Mouse (Mus musculus) heart, postnatal 36 days (tissue): ENCODE data around the gene Tsen54. TPM values are rescaled to one million over a fixed set of nuclear protein-coding genes. Genes with fewer than 3 reads are reported as not detected.

ENCODE experiments used
- DNase-seq, 2 experiments: peaks; one replicate each; pipeline ENCODE4 v3.0.0; 2021 to 2022
- intact Hi-C: fragments of 180-260 bp; cut with DNase I; formaldehyde crosslinking; loops from one replicate; pipeline ENCODE4 v1.15.1; 2025
- total RNA-seq, 2 experiments: library from RNA; stranded (reverse); gene quantifications; 2 replicates each; pipeline ENCODE4 v1.2.3; 2021

Gene Tsen54
- total RNA-seq, 2 experiments from 2014 or later: 8.7 to 9.7 TPM

DNA sequence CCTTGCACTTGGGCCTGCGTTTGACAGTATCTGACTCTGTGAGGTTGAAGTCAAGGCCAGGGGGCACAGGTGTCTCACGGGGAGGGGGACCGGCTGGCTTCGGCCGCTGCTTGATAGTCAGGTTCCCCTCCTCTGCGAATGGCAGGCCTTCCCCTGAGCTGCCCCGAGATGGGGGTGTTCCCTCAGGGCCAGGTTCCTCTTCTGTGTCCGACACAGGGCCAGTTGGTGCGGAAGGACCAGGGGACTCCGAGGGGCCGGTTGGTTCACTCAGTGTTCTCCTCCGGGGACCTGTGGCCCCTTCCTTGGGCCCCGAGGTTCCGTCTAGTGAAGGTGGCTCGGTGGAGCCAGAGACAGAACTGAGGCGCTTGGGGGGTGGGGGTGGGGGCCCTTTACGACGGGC is 13.5 kb upstream of the Tsen54 start:
- DNase-seq: no peak
- intact Hi-C loops: no loop called here

DNA sequence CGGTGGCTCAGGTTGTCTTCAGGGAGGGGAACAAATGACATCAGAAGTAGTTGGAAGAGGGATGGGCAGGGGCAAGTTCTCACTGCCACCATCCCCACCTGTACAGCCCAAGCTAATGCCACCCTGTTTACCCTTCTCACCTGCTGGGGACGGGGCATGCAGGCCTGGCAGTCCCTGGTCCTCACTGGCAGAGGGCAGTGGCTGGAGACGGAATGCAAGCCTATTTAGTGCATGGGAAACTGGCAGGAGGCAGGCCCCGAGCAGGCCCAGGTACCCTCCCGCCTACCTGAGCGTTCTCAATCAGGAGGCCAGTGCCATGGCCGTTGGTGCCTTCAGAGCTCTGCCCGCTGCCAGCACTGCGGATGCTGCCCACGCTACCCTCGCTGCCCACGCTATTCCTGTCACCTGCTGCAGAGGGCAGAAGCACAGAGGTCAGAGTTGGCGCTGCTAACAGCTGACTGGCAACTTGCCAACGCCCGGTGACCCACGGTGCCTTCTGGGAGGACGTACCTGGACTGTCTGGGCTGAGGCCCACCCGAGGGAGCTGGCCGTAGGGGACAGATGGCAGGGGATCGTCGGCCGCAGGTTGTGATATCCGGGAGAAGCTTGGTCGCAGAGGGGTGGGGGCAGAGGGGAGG is 11.3 kb upstream of the Tsen54 start:
- DNase-seq: no peak
- intact Hi-C loops: no loop called here

- no peak for DNase-seq
- intact Hi-C loops: no loop called here
Observed at GRCm38 (mm10) chr11:115805005-115805404, 9.5 kb upstream of the Tsen54 start.

DNA sequence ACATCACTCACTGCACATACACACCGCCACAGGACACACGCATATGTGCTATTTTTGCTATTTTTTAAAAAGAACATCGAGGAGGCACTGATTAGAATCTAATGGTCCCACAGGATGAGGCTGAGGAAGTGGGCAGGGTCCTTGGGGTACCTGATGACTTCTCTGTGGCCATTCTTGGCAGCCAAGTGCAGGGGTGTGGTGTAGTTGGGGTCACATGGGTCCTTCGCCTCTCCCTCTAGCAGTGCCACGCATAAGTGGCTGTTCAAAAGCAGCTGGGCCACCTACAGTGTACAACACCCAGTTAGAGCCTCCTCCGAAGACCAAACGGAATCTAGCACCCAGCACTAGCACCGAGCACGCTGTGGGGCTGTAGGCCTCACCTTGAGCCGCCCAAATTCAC is 8.4 kb upstream of the Tsen54 start:
- intact Hi-C loops: no loop called here
- no peak for DNase-seq

GRCm38 (mm10) chr11:115807306-115807705 is 7.2 kb upstream of the Tsen54 start:
- no peak for DNase-seq
- intact Hi-C loops: no loop called here

DNA sequence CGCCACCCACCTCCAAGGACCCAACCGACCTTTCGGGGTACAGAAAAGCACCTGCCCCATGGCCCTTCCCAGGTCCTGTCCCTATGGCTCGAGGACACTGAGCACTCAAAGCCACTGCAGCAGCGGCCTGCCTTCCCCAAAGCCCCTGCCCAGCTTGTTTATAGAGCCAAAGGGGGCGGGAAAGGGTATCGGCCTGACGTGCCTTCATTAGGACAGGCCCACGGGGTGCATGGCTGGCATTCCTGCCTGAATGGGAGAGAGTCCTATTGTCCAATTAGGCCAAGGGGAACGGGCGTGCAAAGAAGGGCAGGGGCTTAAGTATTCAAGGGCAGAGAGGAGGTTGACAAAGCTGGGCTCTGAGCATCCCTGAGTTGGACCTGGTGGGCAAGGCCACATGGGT is 6.6 kb upstream of the Tsen54 start:
- no peak for DNase-seq
- intact Hi-C loops: no loop called here

DNA sequence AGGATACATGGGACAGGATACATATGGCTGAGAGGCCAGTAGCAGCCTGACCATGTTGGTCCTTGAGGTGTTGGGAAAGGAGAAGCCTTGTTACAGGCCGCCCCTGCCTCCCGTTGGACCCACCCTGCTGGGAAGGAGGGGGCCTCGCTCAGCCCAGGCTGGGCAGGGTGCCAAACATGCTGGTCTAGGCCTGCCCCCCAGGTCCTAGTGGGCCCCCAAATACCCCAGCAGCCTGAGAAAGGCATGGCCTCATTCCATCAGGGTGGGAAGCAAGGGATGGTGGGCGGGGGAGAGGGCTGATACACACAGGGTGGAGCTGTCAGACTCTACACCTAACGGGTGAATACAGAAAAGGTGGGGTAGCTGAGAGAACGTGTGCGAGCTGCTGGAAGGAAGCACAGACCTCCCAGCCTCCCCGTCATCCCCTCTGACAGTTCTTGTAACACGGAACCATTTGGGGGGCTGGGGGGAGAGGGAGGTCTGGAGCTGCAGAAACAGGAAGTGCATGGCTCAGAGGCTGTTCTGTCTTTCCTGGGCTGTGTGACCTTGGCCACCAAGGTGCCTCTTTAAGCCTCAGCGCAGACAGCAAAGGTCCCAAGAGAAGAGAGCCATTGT is 5.7 kb upstream of the Tsen54 start:
- intact Hi-C loops: loop anchor here (1.0 kb wide), 1 partner anchor 30 kb away; no protein-coding TSS in a partner anchor
- DNase-seq: peak; percentile 53 to 73

DNA sequence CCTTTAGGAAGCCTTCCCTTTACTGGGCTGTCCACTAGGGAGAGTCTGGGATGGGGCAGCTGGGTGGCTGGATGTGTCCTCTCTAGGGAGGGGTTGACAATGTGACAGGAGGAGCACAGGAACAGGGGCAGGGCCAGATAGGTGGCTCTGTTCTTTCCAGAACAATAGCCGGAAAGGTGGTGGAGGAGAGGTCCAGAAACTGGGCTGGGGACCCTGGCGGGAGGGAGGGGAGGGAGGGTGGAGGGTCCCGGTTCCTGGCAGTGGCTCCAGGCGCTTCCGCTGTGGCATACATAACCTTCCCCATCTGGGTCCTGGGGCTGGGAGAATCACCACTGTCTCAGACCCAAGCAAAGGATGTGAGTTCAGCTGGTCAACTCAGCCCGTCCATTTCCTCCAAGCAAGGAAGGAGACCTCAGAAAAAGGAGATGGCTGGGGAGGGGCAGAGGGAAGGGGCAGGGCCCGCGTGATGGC is 5.2 kb upstream of the Tsen54 start:
- intact Hi-C loops: loop anchor here (1.0 kb wide), 1 partner anchor 30 kb away; no protein-coding TSS in a partner anchor
- peak; percentile 59 to 65 for DNase-seq

GRCm38 (mm10) chr11:115810377-115810776 is 4.1 kb upstream of the Tsen54 start:
- intact Hi-C loops: loop anchor here (5.0 kb wide), 2 partner anchors 163 to 183 kb away; partner anchors contain the start of gene Slc25a19
- DNase-seq: peak; percentile 66 to 69

GRCm38 (mm10) chr11:115811381-115812093 is 3.0 kb upstream of the Tsen54 start:
- DNase-seq: no peak
- intact Hi-C loops: loop anchor here (1.0 to 5.0 kb wide), 3 partner anchors 44 to 184 kb away; partner anchors contain the start of gene Slc25a19

- intact Hi-C loops: loop anchor here (1.0 to 5.0 kb wide), 3 partner anchors 45 to 185 kb away; partner anchors contain the start of gene Slc25a19
- DNase-seq: peak; percentile 52 to 70
Observed at GRCm38 (mm10) chr11:115812095-115812494, 2.4 kb upstream of the Tsen54 start.

DNA sequence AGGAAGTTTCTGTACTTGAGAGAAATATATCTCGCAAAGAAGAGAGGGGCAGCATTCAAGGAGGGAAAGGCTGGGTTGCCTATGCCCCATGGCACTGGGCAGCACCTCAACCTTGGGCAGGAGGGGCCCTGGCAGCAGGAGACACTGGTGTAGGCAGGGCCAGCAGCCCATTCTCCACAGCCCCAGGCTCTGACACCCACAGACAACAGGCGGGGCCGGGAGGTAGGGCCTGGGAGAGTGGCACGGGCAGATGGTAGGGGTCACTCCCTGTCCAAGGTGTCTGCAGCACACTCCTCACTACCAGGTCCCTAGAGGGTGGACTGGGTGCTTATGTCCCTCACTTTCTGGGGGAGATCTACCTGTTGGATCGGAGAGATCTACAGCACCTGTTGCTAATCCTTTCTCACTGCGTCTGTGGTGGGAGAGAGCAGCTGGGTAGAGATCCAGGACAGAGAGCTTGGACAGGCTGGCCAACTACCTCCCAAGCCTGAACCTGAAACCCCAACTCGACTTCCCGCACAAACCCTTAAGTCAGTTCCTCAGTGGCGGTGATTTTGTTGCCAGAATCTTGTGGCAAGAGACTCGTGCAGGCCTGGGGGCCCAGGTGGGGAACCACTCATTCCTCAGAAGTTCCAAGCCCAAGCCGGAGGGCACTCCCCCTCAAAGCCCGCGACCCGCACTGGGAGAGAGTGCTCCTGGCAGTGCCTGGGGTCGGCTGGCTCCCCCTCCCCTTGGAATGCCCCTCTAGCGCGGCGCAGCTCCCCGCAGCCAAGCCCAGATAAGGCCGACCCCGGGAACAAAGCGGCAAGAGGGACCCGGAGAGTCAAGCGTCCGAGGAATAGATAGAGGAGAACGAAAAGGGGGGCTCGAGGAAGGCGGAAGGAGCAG is 1.7 kb upstream of the Tsen54 start:
- intact Hi-C loops: loop anchor here (1.0 to 5.0 kb wide), 3 partner anchors 45 to 185 kb away; partner anchors contain the start of gene Slc25a19
- DNase-seq: peak; percentile 35 to 57

DNA sequence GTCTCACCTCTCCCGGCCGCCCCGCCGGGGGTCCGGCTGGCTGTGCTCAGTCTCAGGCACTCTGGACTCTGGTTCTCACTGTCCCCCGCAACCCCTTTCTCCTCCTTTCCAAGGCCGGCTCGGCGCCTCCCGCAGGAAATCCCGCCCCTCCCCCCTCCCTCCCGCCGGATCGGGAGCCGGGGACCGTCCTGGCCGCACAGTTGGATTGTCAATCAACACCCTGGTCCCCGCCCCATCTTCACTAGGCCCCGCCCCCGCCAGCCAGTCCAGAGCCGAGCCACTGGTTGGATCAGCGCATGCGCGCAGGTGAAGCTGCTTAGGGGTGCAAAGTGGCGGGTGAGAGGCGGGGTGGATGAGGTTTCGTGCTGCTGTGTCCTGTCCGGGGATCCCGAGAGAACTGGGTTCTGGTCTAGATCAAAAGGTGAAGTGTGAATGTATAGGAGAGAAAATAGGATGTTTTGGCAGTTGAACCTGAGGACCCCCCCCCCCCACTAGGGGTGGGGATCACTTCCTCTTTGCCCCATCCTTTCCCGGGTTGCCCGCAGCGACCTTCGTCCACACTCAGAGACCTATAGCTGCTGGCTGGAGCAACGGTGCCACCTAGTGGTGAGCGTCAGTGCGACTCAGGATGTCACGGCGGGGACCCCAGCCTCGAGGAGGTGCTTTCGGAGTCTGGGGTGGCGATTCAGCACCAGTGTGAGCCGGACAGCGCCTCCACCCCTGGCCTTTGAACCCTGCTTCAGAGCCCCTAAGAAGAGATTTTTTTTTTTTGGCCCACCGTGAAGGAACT is 822 bp upstream of the Tsen54 start, which contains the start of gene Caskin2:
Gene Caskin2 (minus strand): TSS at position 133 of the 790 bp plus-strand sequence.
- intact Hi-C loops: loop anchor here (1.0 to 5.0 kb wide), 4 partner anchors 45 to 186 kb away; partner anchors contain the start of genes Myo15b and Slc25a19
- peak; percentile 94 to 95 for DNase-seq

GRCm38 (mm10) chr11:115817331-115817730 is 2.8 kb downstream of the Tsen54 start:
- intact Hi-C loops: no loop called here
- DNase-seq: no peak

DNA sequence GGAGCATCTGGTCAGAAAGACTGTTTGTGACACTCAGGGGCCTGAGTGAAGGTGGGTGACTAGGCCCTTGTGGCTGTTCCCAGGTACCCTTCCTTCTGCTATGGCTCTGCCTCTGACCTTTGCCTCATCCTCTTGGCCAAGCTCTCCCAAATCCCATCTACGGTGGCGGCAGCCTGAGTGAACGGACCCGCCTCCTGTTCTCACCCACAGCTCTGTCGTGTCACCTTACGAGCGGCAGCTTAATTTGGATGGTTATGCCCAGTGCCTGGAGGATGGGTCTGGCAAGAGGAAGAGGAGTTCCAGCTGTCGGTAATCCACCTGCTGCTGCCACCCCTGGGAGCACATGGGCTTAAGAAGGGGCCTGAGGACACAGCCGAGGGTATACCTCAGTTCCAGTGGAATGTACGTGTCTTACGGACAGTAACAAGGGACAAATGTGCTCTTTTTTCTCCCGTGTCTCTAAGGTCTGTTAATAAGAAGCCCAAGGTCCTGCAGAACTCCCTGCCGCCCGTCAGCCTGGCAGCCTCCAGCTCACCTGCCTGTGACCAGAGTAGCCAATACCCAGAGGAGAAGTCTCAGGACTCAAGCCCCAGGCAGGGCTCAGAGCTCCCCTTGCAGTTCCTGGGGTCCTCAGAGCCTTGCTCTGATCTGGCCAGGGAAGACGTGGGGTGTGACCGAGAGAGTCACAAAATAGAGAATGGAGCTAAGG is 5.5 kb downstream of the Tsen54 start:
- intact Hi-C loops: no loop called here
- no peak for DNase-seq

DNA sequence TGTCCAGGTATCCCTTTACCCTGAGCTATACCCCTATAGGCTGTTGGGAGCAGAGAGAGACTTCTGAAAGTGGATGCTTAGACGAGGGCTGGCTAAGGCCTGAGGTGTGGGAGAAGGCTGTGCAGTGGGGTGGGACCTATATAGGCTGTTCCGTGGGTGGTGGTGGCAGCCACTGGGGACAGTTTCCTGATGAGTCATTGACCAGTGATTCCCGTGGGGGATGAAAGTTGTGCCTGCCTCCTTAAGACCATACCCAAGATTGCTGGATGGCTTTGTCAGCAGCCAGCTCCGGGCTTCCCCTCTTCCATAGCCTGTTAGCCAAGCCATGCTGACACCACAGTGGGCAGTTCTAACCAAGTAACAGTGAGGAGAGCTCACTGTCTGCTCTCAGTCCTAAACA is 6.5 kb downstream of the Tsen54 start:
- intact Hi-C loops: no loop called here
- DNase-seq: no peak

DNA sequence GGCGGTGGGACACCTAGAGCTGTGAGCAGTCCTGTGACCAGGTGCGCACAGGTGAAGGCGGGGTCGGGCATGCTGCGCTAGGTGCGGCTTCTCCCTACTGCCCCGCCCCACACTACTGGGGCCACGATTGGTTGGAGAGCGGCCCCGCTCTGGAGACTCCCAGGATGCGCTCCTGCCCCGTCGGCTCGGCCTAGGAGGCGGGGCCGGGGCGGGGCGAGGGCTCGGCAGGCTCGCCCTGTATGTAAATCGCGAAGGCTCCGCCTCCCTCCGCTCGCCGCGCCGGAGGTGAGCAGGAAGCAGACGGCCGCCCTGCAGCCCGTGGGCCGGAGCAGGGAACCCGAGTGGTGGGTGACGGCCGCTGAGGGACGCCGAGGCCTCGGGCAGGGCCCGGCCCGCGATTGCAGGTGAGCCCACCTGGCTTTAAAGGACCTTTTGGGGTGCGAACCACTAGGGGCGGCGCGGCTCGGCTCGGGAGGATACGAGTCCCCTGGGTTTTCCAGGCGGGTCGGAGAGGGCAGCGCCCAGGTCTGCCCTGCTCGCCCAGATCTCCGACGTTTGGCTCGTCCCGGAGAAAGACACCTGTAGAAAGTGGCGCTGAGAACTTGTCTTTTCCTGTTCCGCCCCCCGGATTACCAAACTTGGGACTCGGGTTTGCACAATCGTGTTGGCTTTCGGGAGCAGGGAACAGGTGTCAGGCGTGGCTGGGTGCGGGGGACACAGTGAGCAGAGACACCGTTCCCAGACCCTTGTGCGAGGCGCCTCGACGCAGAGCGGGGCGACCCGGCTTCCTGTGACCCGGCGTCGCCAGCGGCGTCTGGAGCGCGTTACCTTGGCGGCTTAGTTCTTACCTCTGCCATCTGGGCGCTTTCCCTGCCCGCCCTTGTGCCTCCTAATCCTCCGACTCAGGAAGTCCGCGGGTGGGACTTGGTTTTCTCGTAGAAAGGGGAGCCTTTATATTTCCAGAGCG is 9.5 kb downstream of the Tsen54 start, which contains the start of gene Llgl2:
Gene Llgl2 (plus strand): TSS at position 276 of the 967 bp plus-strand sequence.
- intact Hi-C loops: loop anchor here (2.0 kb wide), 2 partner anchors 35 to 101 kb away; partner anchors contain the start of gene Myo15b
- peak; percentile 84 to 86 for DNase-seq
